Mouse (Mus musculus) stomach, postnatal 0 days (tissue): Measurements from ENCODE around the gene Kdm2a. TPM values are rescaled to one million over a fixed set of nuclear protein-coding genes. Genes with fewer than 3 reads are reported as not detected.

Source experiments
- ATAC-seq: fragments of 200-750 bp; cut with Nextera tagmentation; 2 replicates; pipeline ENCODE4 v1.8.0; 2017; ENCODE audit not compliant: low FRiP score, low TSS enrichment
- DNase-seq: peaks from one replicate; pipeline ENCODE4 v3.0.0-alpha.2; 2016; ENCODE audit warnings: low spot score
- H3K27ac ChIP-seq: fragments of 300-500 bp; sonication (generic); replicated peaks from 2 replicates; pipeline ENCODE4 v1.5.1; 2014; ENCODE audit warnings: mild to moderate bottlenecking, control low read depth
- H3K27me3 ChIP-seq: fragments of 300-500 bp; sonication (generic); 2 replicates; pipeline ENCODE4 v1.6.1; 2014; ENCODE audit warnings: low read length; ENCODE audit not compliant: control insufficient read depth, insufficient read depth
- H3K36me3 ChIP-seq: fragments of 300-500 bp; sonication (generic); 2 replicates; pipeline ENCODE4 v1.6.1; 2014; ENCODE audit warnings: low read length, mixed read lengths; ENCODE audit not compliant: control insufficient read depth, insufficient read depth
- H3K4me1 ChIP-seq: fragments of 300-500 bp; sonication (generic); replicated peaks from 2 replicates; pipeline ENCODE4 v1.6.1; 2014; ENCODE audit warnings: antibody characterized with exemption; ENCODE audit not compliant: control insufficient read depth, insufficient read depth
- H3K4me2 ChIP-seq: fragments of 300-500 bp; sonication (generic); replicated peaks from 2 replicates; pipeline ENCODE4 v1.6.1; 2014; ENCODE audit warnings: low read depth, mild to moderate bottlenecking, control low read depth, moderate library complexity
- H3K4me3 ChIP-seq: fragments of 300-500 bp; sonication (generic); 2 replicates; pipeline ENCODE4 v1.5.1; 2014; ENCODE audit warnings: low read depth, low read length, control low read depth
- H3K9ac ChIP-seq: fragments of 300-500 bp; sonication (generic); 2 replicates; pipeline ENCODE4 v1.6.1; 2014; ENCODE audit warnings: mild to moderate bottlenecking, low read length, control low read depth, mixed read lengths
- H3K9me3 ChIP-seq: fragments of 300-500 bp; sonication (generic); 2 replicates; pipeline ENCODE4 v1.6.1; 2016; ENCODE audit warnings: low read length; ENCODE audit not compliant: control insufficient read depth
- CTCF ChIP-seq: IDR thresholded peaks from 2 replicates; pipeline ENCODE4 v1.5.1; 2016; ENCODE audit warnings: antibody characterized with exemption, low read depth, mild to moderate bottlenecking, moderate library complexity
- EP300 ChIP-seq: optimal IDR thresholded peaks from 2 replicates; pipeline ENCODE3; 2016; ENCODE audit warnings: antibody characterized with exemption
- WGBS: fragments of 180-500 bp; shearing (Covaris S2); extraction: QIAGEN DNeasy Blood & Tissue Kit; methylation state at CpG from one replicate; pipeline ENCODE4 v1.1.7; 2014; 5-methylcytosine and 5-hydroxymethylcytosine counted together
- polyA plus RNA-seq: library from polyadenylated mRNA; unstranded; fragments of >200 nt; fragmentation: Nextera tagmentation; extraction: Ambion mirVana; gene quantifications from 2 replicates; pipeline ENCODE4 v1.2.1, GENCODE M21; 2015

Gene Kdm2a
- polyA plus RNA-seq, 1 experiment from 2014 or later = 12.9 TPM

DNA sequence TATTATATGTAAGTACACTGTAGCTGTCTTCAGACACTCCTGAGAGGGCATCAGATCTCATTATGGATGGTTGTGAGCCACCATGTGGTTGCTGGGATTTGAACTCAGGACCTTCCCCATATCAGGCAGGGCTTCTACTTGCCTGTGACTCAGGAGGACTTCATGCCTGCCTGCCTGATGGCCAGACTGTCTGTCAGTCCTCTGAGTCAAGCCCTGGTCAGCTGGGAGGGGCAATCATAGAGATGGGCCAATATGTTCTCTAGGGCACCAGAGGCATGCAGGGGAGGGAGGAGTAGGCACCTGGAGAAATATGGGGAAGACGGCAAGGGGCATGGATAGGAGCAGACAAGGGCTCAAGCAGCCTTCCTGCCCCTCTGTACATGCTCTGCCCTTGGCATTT is 36.9 kb upstream of the Kdm2a start:
- DNase-seq (no peak), ATAC-seq (no peak)
- no peak overlapping the region for H3K9ac ChIP-seq
- 88% methylated on average over 1 of the region's 1 CpGs for whole genome bisulfite sequencing
- H3K4me3 ChIP-seq = no peak overlapping the region
- H3K27me3 ChIP-seq = no peaks in the 10 kb centered on the region
- H3K4me1 ChIP-seq = no peaks in the 10 kb centered on the region
- H3K4me2 ChIP-seq = no peak overlapping the region
- TF ChIP-seq EP300 (no peak), CTCF (no peak)
- H3K36me3 ChIP-seq = no peaks in the 10 kb centered on the region
- no peak overlapping the region for H3K27ac ChIP-seq
- no peaks in the 10 kb centered on the region for H3K9me3 ChIP-seq

GRCm38 (mm10) chr19:4433756-4434155 is 35.7 kb upstream of the Kdm2a start:
- Histone ChIP-seq H3K27ac (no peak overlapping the region), H3K4me2 (no peak overlapping the region), H3K9me3 (no peaks in the 10 kb centered on the region), H3K36me3 (no peaks in the 10 kb centered on the region), H3K9ac (no peak overlapping the region), H3K4me3 (no peak overlapping the region), H3K4me1 (no peaks in the 10 kb centered on the region), H3K27me3 (no peaks in the 10 kb centered on the region)
- no peak for DNase-seq
- 81% methylated on average over 1 of the region's 1 CpGs for WGBS
- no peak for TF ChIP-seq EP300
- no peak for TF ChIP-seq CTCF
- no peak for ATAC-seq

GRCm38 (mm10) chr19:4430091-4430620 is 32.1 kb upstream of the Kdm2a start:
- no peak for DNase-seq
- H3K36me3 ChIP-seq = peaks cover 4% of the 10 kb centered on the region; the same call in 1 of the 2 replicates
- H3K4me2 ChIP-seq = no peak overlapping the region
- WGBS = 82% methylated on average over 4 of the region's 4 CpGs
- H3K4me3 ChIP-seq = no peak overlapping the region
- TF ChIP-seq EP300 (no peak), CTCF (no peak)
- no peaks in the 10 kb centered on the region for H3K9me3 ChIP-seq
- H3K9ac ChIP-seq = no peak overlapping the region
- H3K4me1 ChIP-seq = no peaks in the 10 kb centered on the region
- no peak for ATAC-seq
- H3K27ac ChIP-seq = no peak overlapping the region
- no peaks in the 10 kb centered on the region for H3K27me3 ChIP-seq

- ATAC-seq = 0 out of 2 replicates have a peak, but pooled peaks have one; percentile 39
- H3K27me3 ChIP-seq = no peaks in the 10 kb centered on the region
- H3K9ac ChIP-seq = no peak overlapping the region
- H3K4me1 ChIP-seq = no peaks in the 10 kb centered on the region
- 80% methylated on average over 19 of the region's 19 CpGs for WGBS
- H3K27ac ChIP-seq = no peak overlapping the region
- H3K9me3 ChIP-seq = no peaks in the 10 kb centered on the region
- DNase-seq = peak; percentile 41
- no peak overlapping the region for H3K4me2 ChIP-seq
- peaks cover 7% of the 10 kb centered on the region; the same call in 1 of the 2 replicates for H3K36me3 ChIP-seq
- no peak overlapping the region for H3K4me3 ChIP-seq
- TF ChIP-seq EP300 (no peak), CTCF (peak; percentile 76)
Measured at GRCm38 (mm10) chr19:4425610-4426366, 27.7 kb upstream of the Kdm2a start.

DNA sequence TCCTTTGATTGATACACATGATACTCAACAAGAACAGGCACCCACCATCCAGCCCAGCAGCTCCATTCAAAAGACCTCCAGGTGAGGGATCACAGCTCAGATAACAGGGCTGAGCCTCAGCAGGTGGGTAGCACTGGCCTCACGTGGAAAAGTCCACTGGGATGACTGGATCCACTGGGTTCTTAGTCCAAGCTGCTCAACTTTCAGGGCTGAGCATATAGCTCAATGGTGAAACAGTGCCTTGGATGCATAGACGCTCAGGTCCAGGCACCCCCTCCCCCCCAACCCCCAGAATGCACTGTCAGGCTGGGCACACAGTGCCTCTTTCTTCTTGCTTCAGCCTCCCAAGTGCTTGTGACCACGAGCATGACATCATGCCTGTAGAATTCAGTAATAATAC is 24.9 kb upstream of the Kdm2a start:
- Histone ChIP-seq H3K9ac (no peak overlapping the region), H3K4me1 (no peaks in the 10 kb centered on the region), H3K4me3 (no peak overlapping the region), H3K27me3 (no peaks in the 10 kb centered on the region), H3K36me3 (peaks cover 7% of the 10 kb centered on the region; the same call in 1 of the 2 replicates), H3K4me2 (no peak overlapping the region), H3K27ac (no peak overlapping the region), H3K9me3 (no peaks in the 10 kb centered on the region)
- DNase-seq (no peak), ATAC-seq (no peak)
- TF ChIP-seq CTCF (no peak), EP300 (no peak)
- 82% methylated on average over 3 of the region's 3 CpGs for WGBS

DNA sequence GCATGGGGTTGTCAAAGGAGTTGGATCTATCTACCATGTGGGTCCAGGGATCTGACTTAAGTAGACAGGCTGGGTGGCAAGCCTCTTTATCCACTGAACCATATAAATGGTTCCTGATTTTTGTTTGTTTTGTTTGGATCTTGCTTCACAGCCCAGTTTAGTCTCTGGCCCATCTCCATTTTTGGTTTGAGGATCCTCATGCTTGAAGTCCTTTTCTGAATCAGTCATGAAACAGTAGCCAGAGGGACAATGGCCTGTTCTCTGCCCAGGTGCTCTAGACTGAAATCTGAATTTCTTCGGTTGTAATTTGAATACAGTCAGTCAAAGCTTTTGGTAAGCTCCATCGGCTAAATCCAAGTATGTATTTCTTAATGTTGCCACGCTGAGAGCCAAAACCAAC is 24.5 kb upstream of the Kdm2a start:
- H3K36me3 ChIP-seq = peaks cover 7% of the 10 kb centered on the region; the same call in 1 of the 2 replicates
- H3K4me3 ChIP-seq = no peak overlapping the region
- H3K4me1 ChIP-seq = no peaks in the 10 kb centered on the region
- no peak overlapping the region for H3K9ac ChIP-seq
- H3K27me3 ChIP-seq = no peaks in the 10 kb centered on the region
- DNase-seq = no peak
- TF ChIP-seq CTCF = no peak
- no peak for TF ChIP-seq EP300
- H3K27ac ChIP-seq = no peak overlapping the region
- no peak for ATAC-seq
- 90% methylated on average over 3 of the region's 3 CpGs for WGBS
- no peak overlapping the region for H3K4me2 ChIP-seq
- no peaks in the 10 kb centered on the region for H3K9me3 ChIP-seq
